Mouse (Mus musculus) kidney, adult 2 months (tissue): ENCODE measurements around the gene Atp2a3.

Experiments
- CTCF ChIP-seq: fragments of 200-500 bp; conservative IDR thresholded peaks from 2 replicates; pipeline ENCODE4 v1.5.1; 2011; ENCODE audit warnings: low read depth, mild to moderate bottlenecking, control low read depth, low read length, moderate library complexity, mixed read lengths; ENCODE audit not compliant: insufficient read depth, insufficient read length
- POLR2A ChIP-seq: fragments of 200-500 bp; IDR thresholded peaks from one replicate; pipeline ENCODE4 v1.6.1; 2011; ENCODE audit warnings: low read depth, low read length, control low read depth

DNA sequence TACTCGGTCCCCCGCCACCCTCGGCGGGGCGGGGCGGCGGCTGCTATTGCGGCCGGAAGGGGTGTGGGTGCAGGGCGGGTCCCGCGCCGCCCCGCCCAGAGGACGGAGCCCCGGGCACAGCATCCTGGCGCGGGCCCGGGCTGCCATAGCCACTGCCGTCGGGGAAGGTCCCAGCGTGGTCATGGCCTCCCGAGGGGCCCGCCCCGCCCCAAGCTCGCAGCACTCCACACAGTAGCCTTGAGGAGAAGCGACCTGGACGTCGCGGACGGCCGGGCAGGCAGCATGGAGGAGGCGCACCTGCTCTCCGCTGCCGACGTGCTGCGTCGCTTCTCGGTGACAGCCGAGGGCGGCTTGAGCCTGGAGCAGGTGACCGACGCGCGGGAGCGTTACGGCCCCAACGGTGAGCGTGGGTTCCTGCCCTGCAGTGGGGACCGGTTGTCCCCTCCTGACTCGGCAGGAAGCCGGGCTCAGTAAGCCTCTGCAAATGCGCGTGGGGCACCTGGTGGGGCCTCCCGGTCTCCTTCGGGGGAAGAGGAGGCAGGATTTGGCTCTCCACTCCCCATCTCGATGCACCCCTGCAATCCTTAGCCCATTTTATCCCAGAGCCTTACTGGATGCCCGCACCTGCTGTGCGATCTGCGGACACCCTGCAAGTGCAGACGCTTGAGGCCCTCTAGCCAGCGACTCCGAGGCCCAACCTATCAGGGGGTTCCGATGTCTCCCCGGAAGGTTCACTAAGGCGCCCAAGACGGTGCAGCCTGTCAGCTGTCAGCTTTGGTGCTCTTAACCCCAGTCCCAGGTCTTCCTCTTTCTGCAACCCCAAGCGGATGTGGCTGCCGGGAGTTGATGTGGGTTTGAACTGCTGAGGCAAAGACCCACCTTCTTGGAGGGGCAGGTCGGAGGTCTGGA is at the start of gene Atp2a3:
- TF ChIP-seq CTCF (no peak), POLR2A (no peak)
